Mouse (Mus musculus) liver, embryonic 11.5 days (tissue): ENCODE data around the gene Gm15155. TPM values are rescaled to one million over a fixed set of nuclear protein-coding genes. Genes with fewer than 3 reads are reported as not detected.

Source experiments
- polyA plus RNA-seq: library from polyadenylated mRNA; unstranded; fragments of >200 nt; fragmentation: Nextera tagmentation; extraction: Ambion mirVana; gene quantifications from 2 replicates; pipeline ENCODE4 v1.2.1, GENCODE M21; 2014

Gene Gm15155
- polyA plus RNA-seq, 1 experiment from 2014 or later: not detected

Other genes starting within 250 kb of the Gm15155 start
- gene Ptchd1, start 927 bp upstream of the Gm15155 start, polyA plus RNA-seq: 0.60 and 0.69 TPM in 2 replicates